Mouse (Mus musculus): Measurements from ENCODE around the gene Cyp4a31. TPM values are rescaled to one million over a fixed set of nuclear protein-coding genes. Genes with fewer than 3 reads are reported as not detected.
"Not testable (repeated sequence)": the region's sequence is repeated elsewhere in the genome, so short reads cannot be mapped to it uniquely, and the experiment has no call there.

The Cyp4a31 gene
- polyA plus RNA-seq, 1 experiment from 2014 or later = not detected

DNA sequence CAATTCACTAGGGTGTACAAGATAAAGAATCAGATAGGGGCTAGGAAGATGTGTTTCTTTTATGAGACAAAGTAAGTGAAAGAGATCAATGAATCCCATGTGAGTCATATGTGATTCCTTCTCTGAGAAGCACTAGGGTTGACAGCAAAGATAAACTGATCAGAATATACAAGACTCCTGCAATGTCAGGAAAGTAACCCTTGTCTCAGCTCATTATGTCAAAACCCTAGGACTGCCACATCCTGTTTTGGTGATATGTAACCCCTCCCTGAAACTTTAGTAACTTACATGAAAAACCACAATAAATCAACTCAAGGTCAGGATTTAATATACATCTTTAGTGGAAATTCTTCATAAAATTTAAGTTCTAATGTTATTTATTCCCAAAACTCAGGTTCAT lies 50.6 kb downstream of the Cyp4a31 start:
- ATAC-seq = no peak
- Histone ChIP-seq H3K36me3 (ENCODE audit: control insufficient read depth, insufficient read depth, low read length) (no peaks in the 10 kb centered on the region), H3K27me3 (replicated peaks; ENCODE audit: control insufficient read depth, insufficient read depth, low read length) (no peaks in the 10 kb centered on the region), H3K27ac (ENCODE audit: low read length) (no peak overlapping the region), H3K9me3 (ENCODE audit: control insufficient read depth, low read length) (no peaks in the 10 kb centered on the region), H3K9ac (ENCODE audit: low read depth, low read length) (no peak overlapping the region), H3K4me1 (ENCODE audit: control insufficient read depth, insufficient read depth, low read length) (no peaks in the 10 kb centered on the region), H3K4me2 (ENCODE audit: low read depth, low read length) (no peak overlapping the region), H3K4me3 (ENCODE audit: low read length) (no peak overlapping the region)

DNA sequence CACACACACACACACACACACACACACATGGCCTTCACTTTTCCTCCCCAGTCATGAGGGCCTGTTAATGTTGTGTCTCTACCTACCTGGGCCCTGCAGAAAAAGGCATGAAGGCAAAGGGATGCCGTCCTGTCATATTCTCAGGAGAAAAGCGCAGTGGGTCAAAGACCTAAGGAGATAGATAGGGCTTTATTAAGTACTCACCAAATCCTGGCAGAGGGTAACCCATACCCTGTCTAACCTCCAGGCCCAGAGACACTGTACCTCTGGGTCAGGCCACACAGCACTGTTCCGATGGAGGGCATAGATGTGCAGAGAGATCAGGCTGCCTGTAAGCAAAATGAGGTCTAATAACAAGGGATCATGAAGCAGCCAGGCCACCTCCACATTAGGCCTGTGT lies 62.1 kb downstream of the Cyp4a31 start:
- ATAC-seq = not testable (repeated sequence)

More for the DNA sequence above, 62.1 kb downstream of the Cyp4a31 start:
- not testable (repeated sequence) for H3K9ac ChIP-seq (ENCODE audit: low read depth, low read length); H3K27me3 ChIP-seq (replicated peaks; ENCODE audit: control insufficient read depth, insufficient read depth, low read length); H3K4me2 ChIP-seq (ENCODE audit: low read depth, low read length); H3K4me3 ChIP-seq (ENCODE audit: low read length); H3K4me1 ChIP-seq (ENCODE audit: control insufficient read depth, insufficient read depth, low read length); H3K9me3 ChIP-seq (ENCODE audit: control insufficient read depth, low read length); H3K36me3 ChIP-seq (ENCODE audit: control insufficient read depth, insufficient read depth, low read length); H3K27ac ChIP-seq (ENCODE audit: low read length)
- 93% methylated on average over 3 of the region's 3 CpGs for WGBS

Other genes starting within 250 kb of the Cyp4a31 start
- not detected in 2 replicates for gene Cyp4a12b, start 152.0 kb upstream of the Cyp4a31 start, polyA plus RNA-seq (2015; fragmentation: Nextera tagmentation; extraction: Ambion mirVana)
- not detected in 2 replicates for gene Cyp4a30b, start 111.0 kb upstream of the Cyp4a31 start, polyA plus RNA-seq (2015; fragmentation: Nextera tagmentation; extraction: Ambion mirVana)
- not detected in 2 replicates for gene Cyp4a14, start 67.5 kb upstream of the Cyp4a31 start, polyA plus RNA-seq (2015; fragmentation: Nextera tagmentation; extraction: Ambion mirVana)
- gene Cyp4a10, start 45.4 kb upstream of the Cyp4a31 start, polyA plus RNA-seq (2015; fragmentation: Nextera tagmentation; extraction: Ambion mirVana) = 0.31 and 0.35 TPM in 2 replicates
- gene Cyp4a32, start 37.3 kb downstream of the Cyp4a31 start, polyA plus RNA-seq (2015; fragmentation: Nextera tagmentation; extraction: Ambion mirVana) = not detected in 2 replicates
- gene Cyp4b1, start 84.1 kb downstream of the Cyp4a31 start, polyA plus RNA-seq (2015; fragmentation: Nextera tagmentation; extraction: Ambion mirVana) = 2.1 and 2.4 TPM in 2 replicates
- gene Efcab14, start 174.1 kb downstream of the Cyp4a31 start, polyA plus RNA-seq (2015; fragmentation: Nextera tagmentation; extraction: Ambion mirVana) = 32.9 and 33.3 TPM in 2 replicates
- 0.23 and 0.34 TPM in 2 replicates for gene Tex38, start 217.4 kb downstream of the Cyp4a31 start, polyA plus RNA-seq (2015; fragmentation: Nextera tagmentation; extraction: Ambion mirVana)
- gene Atpaf1, start 221.2 kb downstream of the Cyp4a31 start, polyA plus RNA-seq (2015; fragmentation: Nextera tagmentation; extraction: Ambion mirVana) = 47.5 and 52.8 TPM in 2 replicates

Data from intestine, embryonic 16.5 days (tissue).